Mouse (Mus musculus) thymus, adult 2 months (tissue): Measurements from ENCODE around the gene Polr1b.

Source experiments
- CTCF ChIP-seq: fragments of 200-500 bp; IDR thresholded peaks from 2 replicates; pipeline ENCODE4 v1.5.1; 2012; ENCODE audit warnings: mild to moderate bottlenecking, control low read depth, low read length, moderate library complexity, borderline replicate concordance; ENCODE audit not compliant: control insufficient read depth, poor library complexity, insufficient read depth; ENCODE audit errors: extremely low read depth
- POLR2A ChIP-seq: fragments of 200-500 bp; IDR thresholded peaks from 2 replicates; pipeline ENCODE4 v1.6.1; 2012; ENCODE audit warnings: mild to moderate bottlenecking, low read length, control low read depth, moderate library complexity; ENCODE audit not compliant: control insufficient read depth, poor library complexity, insufficient read depth; ENCODE audit errors: extremely low read depth

GRCm38 (mm10) chr2:129121986-129122385 is 21.2 kb downstream of the Polr1b start:
- TF ChIP-seq POLR2A = no peak
- no peak for TF ChIP-seq CTCF
